Mouse (Mus musculus): ENCODE data around the gene Gm8082. TPM values are rescaled to one million over a fixed set of nuclear protein-coding genes. Genes with fewer than 3 reads are reported as not detected.
"Not testable (repeated sequence)": the region's sequence is repeated elsewhere in the genome, so short reads cannot be mapped to it uniquely, and the experiment has no call there.

Gene Gm8082
- total RNA-seq (2021) (not detected), polyA plus RNA-seq (2012; rRNA removed) (not detected in 2 replicates)
- long read RNA-seq, result 0 reads

DNA sequence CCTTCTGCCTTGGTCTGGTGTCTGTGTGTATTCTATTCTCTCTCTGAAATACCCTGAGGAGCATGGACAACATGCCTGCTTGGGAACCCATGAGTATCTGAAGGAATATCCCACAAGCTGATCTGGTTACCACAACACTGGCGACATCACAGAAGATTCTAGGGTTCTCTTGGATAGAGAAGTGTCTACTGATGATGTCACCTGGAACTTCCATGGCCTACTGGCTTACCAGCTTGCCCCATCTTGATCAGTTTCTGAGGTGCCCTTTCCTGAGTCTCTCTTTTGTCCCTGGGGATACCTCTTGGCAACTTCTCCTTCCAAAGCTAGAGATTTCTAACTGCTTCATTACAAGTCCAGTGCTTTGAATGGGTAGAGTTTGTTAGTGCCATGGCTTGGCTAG lies at the start of gene Gm8082:
Gene Gm8082 (minus strand): TSS at position 101 of the 400 bp plus-strand sequence.
- H3K4me1 ChIP-seq (ENCODE audit: control insufficient read depth, insufficient read depth, low read length); H3K9ac ChIP-seq (ENCODE audit: low read depth, low read length); H3K36me3 ChIP-seq (ENCODE audit: control insufficient read depth, insufficient read depth, low read length); H3K79me2 ChIP-seq (replicated peaks; ENCODE audit: control insufficient read depth, insufficient read depth, low read length); DNase-seq; H3K27me3 ChIP-seq (ENCODE audit: control insufficient read depth, insufficient read depth, low read length); H3K27ac ChIP-seq; H3K4me3 ChIP-seq; intact Hi-C loops (cut with DNase I): not testable (repeated sequence)
- 60% methylated on average over 1 of the region's 1 CpGs for WGBS

DNA sequence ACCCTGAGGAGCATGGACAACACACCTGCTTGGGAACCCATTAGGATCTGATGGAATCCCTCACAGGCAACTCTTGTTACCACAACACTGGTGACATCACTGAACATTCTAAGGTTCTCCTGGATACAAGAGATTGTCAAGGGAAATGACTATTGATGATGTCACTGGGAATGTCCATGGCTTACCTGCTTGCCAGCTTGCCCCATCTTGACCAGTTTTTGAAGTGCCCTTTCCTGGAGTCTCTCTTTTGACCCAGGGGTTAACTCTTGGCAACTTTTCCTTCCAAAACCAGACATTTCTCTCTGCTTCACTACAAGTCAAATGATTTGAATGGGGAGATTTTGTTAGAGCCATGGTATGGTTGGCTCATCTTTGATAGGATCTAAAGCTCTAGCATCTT lies 22.1 kb upstream of the Gm8082 start, which contains the start of gene Gm10376:
Gene Gm10376 (minus strand): TSS at position 101 of the 400 bp plus-strand sequence.
- H3K4me1 ChIP-seq (ENCODE audit: control insufficient read depth, insufficient read depth, low read length); DNase-seq; H3K36me3 ChIP-seq (ENCODE audit: control insufficient read depth, insufficient read depth, low read length); H3K27ac ChIP-seq; H3K79me2 ChIP-seq (replicated peaks; ENCODE audit: control insufficient read depth, insufficient read depth, low read length); H3K27me3 ChIP-seq (ENCODE audit: control insufficient read depth, insufficient read depth, low read length); H3K4me3 ChIP-seq; intact Hi-C loops (cut with DNase I); H3K9ac ChIP-seq (ENCODE audit: low read depth, low read length): not testable (repeated sequence)

Other genes with a start within 250 kb of the Gm8082 start
- not detected for gene Gm3015, start 224.8 kb downstream of the Gm8082 start, total RNA-seq (2021)
- gene Gm3015, start 224.8 kb downstream of the Gm8082 start, polyA plus RNA-seq (2012; rRNA removed), result not detected in 2 replicates
- not detected for gene Gm10377, start 195.6 kb downstream of the Gm8082 start, total RNA-seq (2021)
- not detected in 2 replicates for gene Gm10377, start 195.6 kb downstream of the Gm8082 start, polyA plus RNA-seq (2012; rRNA removed)
- not detected for gene Gm21977, start 140.1 kb downstream of the Gm8082 start, total RNA-seq (2021)
- gene Gm21977, start 140.1 kb downstream of the Gm8082 start, polyA plus RNA-seq (2012; rRNA removed), result not detected in 2 replicates
- not detected for gene Gm10376, start 22.0 kb upstream of the Gm8082 start, total RNA-seq (2021)
- not detected in 2 replicates for gene Gm10376, start 22.0 kb upstream of the Gm8082 start, polyA plus RNA-seq (2012; rRNA removed)
- gene Gm8094, start 83.0 kb upstream of the Gm8082 start, total RNA-seq (2021), result not detected
- not detected in 2 replicates for gene Gm8094, start 83.0 kb upstream of the Gm8082 start, polyA plus RNA-seq (2012; rRNA removed)
- gene Gm8104, start 107.0 kb upstream of the Gm8082 start, total RNA-seq (2021), result not detected
- gene Gm8104, start 107.0 kb upstream of the Gm8082 start, polyA plus RNA-seq (2012; rRNA removed), result not detected in 2 replicates
- gene Gm7233, start 186.2 kb upstream of the Gm8082 start, total RNA-seq (2021), result not detected
- not detected in 2 replicates for gene Gm7233, start 186.2 kb upstream of the Gm8082 start, polyA plus RNA-seq (2012; rRNA removed)
- gene Gm8122, start 241.7 kb upstream of the Gm8082 start, total RNA-seq (2021), result not detected
- not detected in 2 replicates for gene Gm8122, start 241.7 kb upstream of the Gm8082 start, polyA plus RNA-seq (2012; rRNA removed)

All from heart, adult 2 months (tissue).